Mouse (Mus musculus) adrenal gland, postnatal 36 days (tissue): ENCODE results near the gene Gm20388. TPM values are rescaled to one million over a fixed set of nuclear protein-coding genes. Genes with fewer than 3 reads are reported as not detected.
A peak's percentile ranks its signal among the peaks of the same experiment; 100 is the strongest.

Experiments used
- DNase-seq, 2 experiments: peaks; one replicate each; pipeline ENCODE4 v3.0.0; 2021; ENCODE audit warnings: mixed read lengths in 1 of 2
- total RNA-seq, 2 experiments: library from RNA; stranded (reverse); gene quantifications; 2 replicates each; pipeline ENCODE4 v1.2.3; 2021

Gene Gm20388
- total RNA-seq, 2 experiments from 2014 or later: 2.4 to 7.4 TPM

GRCm38 (mm10) chr8:123234918-123235519, 3324.4 kb downstream of the Gm20388 start:
- no peak for DNase-seq

GRCm38 (mm10) chr8:123235520-123236497, 3325.2 kb downstream of the Gm20388 start, which contains the start of gene Spata2l:
Gene Spata2l, minus strand, starts transcription at chr8:123236233.
- peak; percentile 94 to 95 for DNase-seq

- peak; percentile 57 to 63 for DNase-seq
Observed at GRCm38 (mm10) chr8:123239398-123239797, 3328.8 kb downstream of the Gm20388 start.

GRCm38 (mm10) chr8:123242107-123242923, 3331.7 kb downstream of the Gm20388 start:
- DNase-seq: no peak

- DNase-seq: peak in 1 of 2 experiments; percentile 34
Observed at GRCm38 (mm10) chr8:123243053-123243452, 3332.4 kb downstream of the Gm20388 start.

- no peak for DNase-seq
Observed at GRCm38 (mm10) chr8:123244382-123244781, 3333.7 kb downstream of the Gm20388 start.

GRCm38 (mm10) chr8:123245543-123245942, 3334.9 kb downstream of the Gm20388 start:
- DNase-seq: no peak

- DNase-seq: no peak
Observed at GRCm38 (mm10) chr8:123247748-123248147, 3337.1 kb downstream of the Gm20388 start.

- no peak for DNase-seq
Observed at GRCm38 (mm10) chr8:123248596-123248995, 3338.0 kb downstream of the Gm20388 start.

GRCm38 (mm10) chr8:123250940-123251339, 3340.3 kb downstream of the Gm20388 start:
- no peak for DNase-seq

- DNase-seq: no peak
Observed at GRCm38 (mm10) chr8:123252925-123253324, 3342.3 kb downstream of the Gm20388 start.

- DNase-seq: no peak
Observed at GRCm38 (mm10) chr8:123253451-123254098, 3342.9 kb downstream of the Gm20388 start.

- peak; percentile 92 to 94 for DNase-seq
Observed at GRCm38 (mm10) chr8:123254099-123254885, 3343.7 kb downstream of the Gm20388 start, which contains the start of the genes Zfp276 and Vps9d1. Gene Zfp276, plus strand, starts transcription at chr8:123254195. Gene Vps9d1, minus strand, starts transcription at chr8:123254348.

- no peak for DNase-seq
Observed at GRCm38 (mm10) chr8:123255170-123255569, 3344.5 kb downstream of the Gm20388 start.

- DNase-seq: no peak
Observed at GRCm38 (mm10) chr8:123257114-123257513, 3346.5 kb downstream of the Gm20388 start.

GRCm38 (mm10) chr8:123257593-123257992, 3347.0 kb downstream of the Gm20388 start:
- DNase-seq: peak in 1 of 2 experiments; percentile 59

GRCm38 (mm10) chr8:123267926-123268656, 3357.4 kb downstream of the Gm20388 start:
- no peak for DNase-seq

GRCm38 (mm10) chr8:123271147-123271546, 3360.5 kb downstream of the Gm20388 start:
- no peak for DNase-seq

GRCm38 (mm10) chr8:123271901-123272300, 3361.3 kb downstream of the Gm20388 start:
- no peak for DNase-seq

- peak in 1 of 2 experiments; percentile 37 for DNase-seq
Observed at GRCm38 (mm10) chr8:123274447-123274846, 3363.8 kb downstream of the Gm20388 start.
